Mouse (Mus musculus): ENCODE measurements at regions not wholly inside any gene's neighbourhood (a gene's known extent, or its start where the extent isn't known, plus 50 kb on each side); places are given as distances from the start of the nearest gene placed in this dataset.

DNA sequence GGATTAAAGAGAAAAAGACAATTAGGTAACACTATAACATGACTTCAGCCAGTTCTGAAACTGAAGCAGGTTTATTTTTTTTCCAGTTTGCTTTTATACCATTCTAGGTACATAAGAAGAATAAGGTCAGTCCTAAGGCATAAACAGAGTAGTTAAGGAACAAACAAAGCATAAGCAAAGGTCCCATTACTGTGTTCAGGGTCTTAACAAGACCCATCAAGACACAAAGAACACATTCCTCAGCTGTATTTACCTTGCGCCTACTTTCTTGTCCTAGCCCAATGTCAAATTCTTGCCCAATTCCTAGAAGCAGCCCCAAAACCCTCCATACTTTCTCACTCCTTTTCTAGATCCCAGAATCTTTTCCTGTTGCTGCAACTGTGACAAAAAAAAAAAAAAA is 230.8 kb downstream of the Sp3 start:
- no peak for TF ChIP-seq POLR2A (IDR thresholded peaks at IDR 0.05; ENCODE audit: low read depth, low read length)
- no peak for TF ChIP-seq CTCF (IDR thresholded peaks at IDR 0.05; ENCODE audit: extremely low read depth, insufficient read length, insufficient replicate concordance, low read depth, low read length)

Data from small intestine, adult 2 months (tissue).